Mouse (Mus musculus) ES-E14 (cell line): ENCODE data around the gene Rtel1. TPM values are rescaled to one million over a fixed set of nuclear protein-coding genes. Genes with fewer than 3 reads are reported as not detected.

ENCODE experiments used
- DNase-seq: peaks from one replicate; pipeline ENCODE4 v3.0.0-alpha.2; 2013; ENCODE audit warnings: low read depth, low spot score
- H3K27ac ChIP-seq: 2 replicates; pipeline ENCODE4 v1.5.1; 2012; ENCODE audit warnings: low read depth, mild to moderate bottlenecking, low read length, moderate library complexity, mixed read lengths; ENCODE audit not compliant: poor library complexity, insufficient read depth, severe bottlenecking
- H3K36me3 ChIP-seq: 2 replicates; pipeline ENCODE4 v1.6.1; 2012; ENCODE audit warnings: mild to moderate bottlenecking, low read length, moderate library complexity, mixed read lengths; ENCODE audit not compliant: control insufficient read depth, poor library complexity, insufficient read depth, severe bottlenecking
- H3K4me1 ChIP-seq, 2 experiments: fragments of 150-350 bp in 1 of 2; sonication (generic) in 1 of 2; 2 replicates each; pipeline ENCODE4 v1.6.1; 2012; ENCODE audit warnings: low read length in 2 of 2, mild to moderate bottlenecking in 1 of 2, mixed read lengths in 1 of 2; ENCODE audit not compliant: control insufficient read depth in 2 of 2, insufficient read depth in 2 of 2, poor library complexity in 1 of 2
- H3K4me3 ChIP-seq, 2 experiments: fragments of 150-350 bp in 1 of 2; sonication (generic) in 1 of 2; 2 replicates each; pipeline ENCODE4 v1.5.1; 2012; ENCODE audit warnings: low read length in 2 of 2, low read depth in 1 of 2, mild to moderate bottlenecking in 1 of 2, mixed read lengths in 1 of 2; ENCODE audit not compliant: insufficient read depth in 1 of 2, poor library complexity in 1 of 2, severe bottlenecking in 1 of 2
- H3K9ac ChIP-seq: 2 replicates; pipeline ENCODE4 v1.6.1; 2012; ENCODE audit warnings: low read depth, mild to moderate bottlenecking, low read length, mixed read lengths; ENCODE audit not compliant: poor library complexity, insufficient read depth, severe bottlenecking
- H3K9me3 ChIP-seq: fragments of 150-350 bp; sonication (generic); 2 replicates; pipeline ENCODE4 v1.6.1; 2012; ENCODE audit warnings: low read depth, mild to moderate bottlenecking, low read length; ENCODE audit not compliant: control insufficient read depth, insufficient read depth
- CHD2 ChIP-seq: IDR thresholded peaks from 2 replicates; pipeline ENCODE4 v1.6.1; 2014; ENCODE audit warnings: mild to moderate bottlenecking, low read depth, low read length, inconsistent platforms
- HCFC1 ChIP-seq: IDR thresholded peaks from 2 replicates; pipeline ENCODE4 v1.6.1; 2012; ENCODE audit warnings: low read length, inconsistent platforms, borderline replicate concordance; ENCODE audit not compliant: insufficient read depth
- MAFK ChIP-seq: IDR thresholded peaks from 2 replicates; pipeline ENCODE4 v1.6.1; 2014; ENCODE audit warnings: mild to moderate bottlenecking, low read depth, low read length, inconsistent platforms; ENCODE audit not compliant: insufficient read depth
- ZC3H11A ChIP-seq: IDR thresholded peaks from 2 replicates; pipeline ENCODE4 v1.6.1; 2012; ENCODE audit warnings: low read depth, mild to moderate bottlenecking, inconsistent platforms, low read length, borderline replicate concordance
- ZNF384 ChIP-seq: IDR thresholded peaks from 2 replicates; pipeline ENCODE4 v1.6.1; 2012; ENCODE audit warnings: low read depth, low read length, inconsistent platforms
- in situ Hi-C, 2 experiments: fragments of 600-800 bp; cut with MboI; formaldehyde crosslinking; loops; one replicate each; pipeline ENCODE4 v1.15.1; 2025; ENCODE audit warnings: low sequenced_read_pairs in 2 of 2, inconsistent platforms in 1 of 2; ENCODE audit not compliant: unreplicated experiment in 2 of 2
- total RNA-seq: library from RNA; depleted of rRNA; stranded (reverse); fragments of 300-350 nt; gene quantifications from 2 replicates; pipeline ENCODE4 v1.2.3, GENCODE M21; 2012

Rtel1 gene
- total RNA-seq, 1 experiment = 133 TPM

GRCm38 (mm10) chr2:181313344-181314079 is 6.0 kb upstream of the Rtel1 start:
- Histone ChIP-seq H3K9ac (peak overlapping the region; percentile 34), H3K36me3 (no peaks in the 10 kb centered on the region), H3K4me1 (peaks cover 0 to 11% of the 10 kb centered on the region in 2 experiments; a peak in 2 of 4 replicates), H3K4me3 (peak overlapping the region; percentile 63 to 83), H3K9me3 (no peaks in the 10 kb centered on the region), H3K27ac (0 out of 2 replicates have a peak overlapping the region, but pooled peaks have one; percentile 5)
- in situ Hi-C loops = no loop called here
- DNase-seq = no peak
- TF ChIP-seq HCFC1 (no peak), ZNF384 (no peak; the same call in 1 of the 2 replicates), CHD2 (no peak), ZC3H11A (no peak), MAFK (no peak)

GRCm38 (mm10) chr2:181314080-181314810 is 5.3 kb upstream of the Rtel1 start, which contains the start of gene Stmn3:
Gene Stmn3, minus strand, starts transcription at chr2:181314500.
- in situ Hi-C loops = no loop called here
- Histone ChIP-seq H3K27ac (0 out of 2 replicates have a peak within 1 kb of the TSS, but pooled peaks have one; percentile 5), H3K4me3 (peak within 1 kb of the TSS; percentile 63 to 83), H3K9ac (peak within 1 kb of the TSS; percentile 34), H3K4me1 (peaks cover 0 to 14% of the 10 kb centered on the region in 2 experiments; a peak in 2 of 4 replicates), H3K9me3 (no peaks in the 10 kb centered on the region), H3K36me3 (no peaks in the 10 kb centered on the region)
- TF ChIP-seq MAFK (no peak), ZNF384 (no peak), CHD2 (no peak), HCFC1 (no peak), ZC3H11A (no peak)
- DNase-seq = peak; percentile 81

GRCm38 (mm10) chr2:181320103-181320499 is 562 bp downstream of the Rtel1 start:
- Histone ChIP-seq H3K27ac (peak overlapping the region; percentile 94), H3K36me3 (peaks cover 29% of the 10 kb centered on the region), H3K4me1 (peaks cover 4 to 19% of the 10 kb centered on the region in 2 experiments; a peak in 2 of 4 replicates), H3K4me3 (peak overlapping the region; percentile 99 to 100), H3K9me3 (no peaks in the 10 kb centered on the region), H3K9ac (peak overlapping the region; percentile 99)
- DNase-seq = no peak
- TF ChIP-seq ZNF384 = no peak
- no peak for TF ChIP-seq ZC3H11A
- TF ChIP-seq MAFK = no peak
- TF ChIP-seq HCFC1 = no peak
- TF ChIP-seq CHD2 = no peak
- in situ Hi-C loops = no loop called here

- in situ Hi-C loops = no loop called here
- H3K27ac ChIP-seq = peak overlapping the region; percentile 64
- H3K4me3 ChIP-seq = peak overlapping the region in 1 of 2 experiments; percentile 42; a peak in 2 of 4 replicates
- H3K9me3 ChIP-seq = no peaks in the 10 kb centered on the region
- DNase-seq = no peak
- TF ChIP-seq ZNF384 = no peak
- no peak for TF ChIP-seq ZC3H11A
- no peak for TF ChIP-seq CHD2
- no peak for TF ChIP-seq HCFC1
- TF ChIP-seq MAFK = no peak
- no peak overlapping the region for H3K9ac ChIP-seq
- H3K36me3 ChIP-seq = peaks cover 43% of the 10 kb centered on the region
- H3K4me1 ChIP-seq = peaks cover 4 to 19% of the 10 kb centered on the region in 2 experiments; a peak in 2 of 4 replicates
Measured at GRCm38 (mm10) chr2:181322136-181322535, 2.6 kb downstream of the Rtel1 start.
